Comparison of ENCODE assay signal across 8 mouse cellular contexts in the genomic region with DNA sequence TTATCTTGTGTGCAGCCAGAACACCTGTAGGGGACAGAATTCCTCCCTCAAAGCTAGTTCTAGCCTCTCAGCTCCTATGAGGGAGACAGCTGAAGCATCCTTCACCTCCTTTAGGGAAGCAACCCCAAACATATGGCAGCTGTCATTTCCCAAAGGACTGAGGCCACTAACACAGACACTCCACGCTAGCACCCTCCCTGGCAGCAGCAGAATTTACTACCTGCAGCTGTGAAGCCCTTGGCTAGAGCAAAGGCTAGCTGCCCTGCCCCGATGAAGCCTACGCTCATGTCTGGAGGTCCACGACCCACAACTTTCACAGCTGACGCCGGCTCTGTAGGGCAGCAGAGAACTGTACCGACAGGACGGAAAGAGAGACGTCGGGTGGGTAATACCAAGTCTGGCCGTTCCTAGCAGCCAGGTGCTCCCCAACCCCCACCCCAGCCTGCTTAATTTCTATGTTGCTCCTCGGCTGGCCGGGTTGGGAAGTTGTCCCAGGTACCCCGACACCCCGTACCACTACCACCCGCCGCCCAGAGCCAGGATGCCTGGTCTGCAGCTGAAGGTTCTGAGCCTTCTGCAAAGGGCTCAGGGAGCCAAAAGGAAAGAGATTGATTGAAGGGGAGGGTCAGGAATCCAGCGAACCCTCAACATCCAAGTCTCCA. TPM values are rescaled to one million over a fixed set of nuclear protein-coding genes. Genes with fewer than 3 reads are reported as not detected.
DNase-seq lines count a peak whose midpoint lies in the region; ATAC-seq and TF ChIP-seq lines count a peak whose summit lies in the region.

No protein-coding gene starts in this region.

- H3K36me3 ChIP-seq in kidney, postnatal 0 days (ENCODE audit: insufficient read depth, low read length): no peaks in the 10 kb centered on the region
- H3K36me3 ChIP-seq in forebrain, postnatal 0 days (ENCODE audit: insufficient read depth): no peaks in the 10 kb centered on the region
- H3K36me3 ChIP-seq in liver, postnatal 0 days (replicated peaks; ENCODE audit: insufficient read depth, low read length): no peaks in the 10 kb centered on the region

- peak overlapping the region; percentile 55 for H3K9ac ChIP-seq in kidney, postnatal 0 days (ENCODE audit: low read depth, low read length)
- peak overlapping the region; percentile 60 for H3K9ac ChIP-seq in forebrain, postnatal 0 days
- H3K9ac ChIP-seq in liver, postnatal 0 days (replicated peaks): peak overlapping the region; percentile 64

- DNase-seq in kidney, postnatal 0 days (ENCODE audit: low spot score): no peak
- no peak for DNase-seq in kidney, postnatal 14 days
- peak; percentile 16 for DNase-seq in T-cell, adult 2 months (ENCODE audit: low spot score)
- no peak for DNase-seq in forebrain, postnatal 0 days
- no peak for DNase-seq in liver, postnatal 0 days
- peak; percentile 42 for DNase-seq in thymus, postnatal 25 days
- DNase-seq in yolk sac, embryonic 10.5 days (ENCODE audit: low spot score): no peak
- no peak for DNase-seq in left cerebral cortex, adult 11 months (ENCODE audit: low spot score)

- under 1% methylated on average over 18 of the region's 18 CpGs for WGBS in kidney, postnatal 0 days
- WGBS in forebrain, postnatal 0 days: 4% methylated on average over 18 of the region's 18 CpGs
- 2% methylated on average over 18 of the region's 18 CpGs for WGBS in liver, postnatal 0 days (ENCODE audit: insufficient replicate concordance)

- peak overlapping the region; percentile 74 for H3K4me2 ChIP-seq in kidney, postnatal 0 days (ENCODE audit: low read length)
- H3K4me2 ChIP-seq in forebrain, postnatal 0 days (ENCODE audit: low read depth): peak overlapping the region; percentile 68
- H3K4me2 ChIP-seq in liver, postnatal 0 days (ENCODE audit: low read depth, low read length): peak overlapping the region; percentile 97

- ATAC-seq in kidney, postnatal 0 days (replicated peaks; ENCODE audit: low FRiP score, low read depth): peak; percentile 4; the same call in 1 of the 2 replicates
- peak; percentile 48 for ATAC-seq in forebrain, postnatal 0 days
- ATAC-seq in liver, postnatal 0 days: peak; percentile 43

- TF ChIP-seq CTCF in kidney, postnatal 0 days (IDR thresholded peaks at IDR 0.05; ENCODE audit: low read depth): no peak
- TF ChIP-seq CTCF in forebrain, postnatal 0 days (IDR thresholded peaks at IDR 0.05; ENCODE audit: low read depth): no peak
- TF ChIP-seq CTCF in liver, postnatal 0 days (IDR thresholded peaks at IDR 0.05; ENCODE audit: low read depth): no peak

- peak overlapping the region; percentile 40 for H3K4me3 ChIP-seq in kidney, postnatal 0 days (replicated peaks; ENCODE audit: low read depth, low read length)
- peak overlapping the region; percentile 43 for H3K4me3 ChIP-seq in forebrain, postnatal 0 days (ENCODE audit: low read depth, low read length)
- peak overlapping the region; percentile 52 for H3K4me3 ChIP-seq in liver, postnatal 0 days (ENCODE audit: low read depth, low read length)

- H3K9me3 ChIP-seq in kidney, postnatal 0 days (replicated peaks; ENCODE audit: low read length): no peaks in the 10 kb centered on the region
- H3K9me3 ChIP-seq in forebrain, postnatal 0 days (ENCODE audit: low read length): no peaks in the 10 kb centered on the region
- H3K9me3 ChIP-seq in liver, postnatal 0 days (ENCODE audit: low read length): no peaks in the 10 kb centered on the region

- no peaks in the 10 kb centered on the region for H3K27me3 ChIP-seq in kidney, postnatal 0 days (ENCODE audit: insufficient read depth, low read length)
- H3K27me3 ChIP-seq in forebrain, postnatal 0 days (ENCODE audit: insufficient read depth, low read length): no peaks in the 10 kb centered on the region
- 0 out of 2 replicates have a peak, but pooled peaks cover 3% of the 10 kb centered on the region for H3K27me3 ChIP-seq in liver, postnatal 0 days (ENCODE audit: insufficient read depth, low read length)

- H3K4me1 ChIP-seq in kidney, postnatal 0 days (replicated peaks; ENCODE audit: insufficient read depth, low read length): peaks cover 9% of the 10 kb centered on the region
- peaks cover 12% of the 10 kb centered on the region; the same call in 1 of the 2 replicates for H3K4me1 ChIP-seq in forebrain, postnatal 0 days (ENCODE audit: insufficient read depth)
- H3K4me1 ChIP-seq in liver, postnatal 0 days (ENCODE audit: insufficient read depth): peaks cover 19% of the 10 kb centered on the region

- H3K27ac ChIP-seq in kidney, postnatal 0 days: no peak overlapping the region
- H3K27ac ChIP-seq in forebrain, postnatal 0 days (ENCODE audit: low read depth, low read length): no peak overlapping the region; the same call in 1 of the 2 replicates
- no peak overlapping the region for H3K27ac ChIP-seq in liver, postnatal 0 days (ENCODE audit: low read depth)

- no peak for TF ChIP-seq EP300 in liver, postnatal 0 days (IDR thresholded peaks at IDR 0.05; ENCODE audit: low read depth)

RNA-seq across cellular contexts. Expression of a gene that starts 0.5 kb away (rescaled TPM):
- 12.2 and 13.9 TPM in 2 replicates for polyA plus RNA-seq in kidney, postnatal 0 days (2015; fragmentation: Nextera tagmentation; extraction: Ambion mirVana)
- 8.7 and 13.8 TPM in 2 replicates for total RNA-seq in forebrain, postnatal 0 days (2014; rRNA removed)
- polyA plus RNA-seq in forebrain, postnatal 0 days (2015; fragmentation: Nextera tagmentation; extraction: Ambion mirVana): 19.5 and 23.0 TPM in 2 replicates
- 1.5 and 1.7 TPM in 2 replicates for polyA plus RNA-seq in liver, postnatal 0 days (2015; fragmentation: Nextera tagmentation; extraction: Ambion mirVana)

RNA-seq across cellular contexts. Expression of a gene that starts 4.9 kb away (rescaled TPM):
- 0.24 and 0.28 TPM in 2 replicates for polyA plus RNA-seq in kidney, postnatal 0 days (2015; fragmentation: Nextera tagmentation; extraction: Ambion mirVana)
- 1.1 and 3.2 TPM in 2 replicates for total RNA-seq in forebrain, postnatal 0 days (2014; rRNA removed)
- polyA plus RNA-seq in forebrain, postnatal 0 days (2015; fragmentation: Nextera tagmentation; extraction: Ambion mirVana): 1.3 and 1.5 TPM in 2 replicates
- 0.26 and 0.50 TPM in 2 replicates for polyA plus RNA-seq in liver, postnatal 0 days (2015; fragmentation: Nextera tagmentation; extraction: Ambion mirVana)

RNA-seq across cellular contexts. Expression of a gene that starts 9.7 kb away (rescaled TPM):
- polyA plus RNA-seq in kidney, postnatal 0 days (2015; fragmentation: Nextera tagmentation; extraction: Ambion mirVana): 26.5 and 27.4 TPM in 2 replicates
- 37.5 and 40.1 TPM in 2 replicates for total RNA-seq in forebrain, postnatal 0 days (2014; rRNA removed)
- 24.6 and 39.7 TPM in 2 replicates for polyA plus RNA-seq in forebrain, postnatal 0 days (2015; fragmentation: Nextera tagmentation; extraction: Ambion mirVana)
- polyA plus RNA-seq in liver, postnatal 0 days (2015; fragmentation: Nextera tagmentation; extraction: Ambion mirVana): 30.8 and 35.8 TPM in 2 replicates

RNA-seq across cellular contexts. Expression of a gene that starts 17.9 kb away (rescaled TPM):
- polyA plus RNA-seq in kidney, postnatal 0 days (2015; fragmentation: Nextera tagmentation; extraction: Ambion mirVana): 5.3 and 7.4 TPM in 2 replicates
- total RNA-seq in forebrain, postnatal 0 days (2014; rRNA removed): 5.5 and 5.9 TPM in 2 replicates
- polyA plus RNA-seq in forebrain, postnatal 0 days (2015; fragmentation: Nextera tagmentation; extraction: Ambion mirVana): 3.6 and 4.9 TPM in 2 replicates
- polyA plus RNA-seq in liver, postnatal 0 days (2015; fragmentation: Nextera tagmentation; extraction: Ambion mirVana): 0.15 and 0.29 TPM in 2 replicates

RNA-seq across cellular contexts. Expression of a gene that starts 18.0 kb away (rescaled TPM):
- polyA plus RNA-seq in kidney, postnatal 0 days (2015; fragmentation: Nextera tagmentation; extraction: Ambion mirVana): 38.8 and 41.6 TPM in 2 replicates
- 48.7 and 51.8 TPM in 2 replicates for total RNA-seq in forebrain, postnatal 0 days (2014; rRNA removed)
- 37.4 and 40.7 TPM in 2 replicates for polyA plus RNA-seq in forebrain, postnatal 0 days (2015; fragmentation: Nextera tagmentation; extraction: Ambion mirVana)
- polyA plus RNA-seq in liver, postnatal 0 days (2015; fragmentation: Nextera tagmentation; extraction: Ambion mirVana): 34.3 TPM in 2 replicates

Comparison
In these comparisons a context has a peak if more than half of its experiments do, and no peak if none do; other contexts are left out.
1. DNase-seq: peak in T-cell, adult 2 months (single experiment) and thymus, postnatal 25 days (single experiment); none in kidney, postnatal 0 days (single experiment), kidney, postnatal 14 days (single experiment), forebrain, postnatal 0 days (single experiment), liver, postnatal 0 days (single experiment), yolk sac, embryonic 10.5 days (single experiment) and left cerebral cortex, adult 11 months (single experiment).
2. Peak in every context shown above with its lines, with median percentiles within 50 percentile points of each other: ATAC-seq, H3K4me2 ChIP-seq, H3K4me3 ChIP-seq and H3K9ac ChIP-seq.